Mouse (Mus musculus) right cerebral cortex, postnatal 10 days (tissue): ENCODE data around the gene Nat8f2.
"Not testable (repeated sequence)": the region's sequence is repeated elsewhere in the genome, so short reads cannot be mapped to it uniquely, and the experiment has no call there.

Experiments
- DNase-seq, 2 experiments: peaks; one replicate each; pipeline ENCODE4 v3.0.0; 2021; ENCODE audit warnings: low spot score in 2 of 2

The Nat8f2 gene

DNA sequence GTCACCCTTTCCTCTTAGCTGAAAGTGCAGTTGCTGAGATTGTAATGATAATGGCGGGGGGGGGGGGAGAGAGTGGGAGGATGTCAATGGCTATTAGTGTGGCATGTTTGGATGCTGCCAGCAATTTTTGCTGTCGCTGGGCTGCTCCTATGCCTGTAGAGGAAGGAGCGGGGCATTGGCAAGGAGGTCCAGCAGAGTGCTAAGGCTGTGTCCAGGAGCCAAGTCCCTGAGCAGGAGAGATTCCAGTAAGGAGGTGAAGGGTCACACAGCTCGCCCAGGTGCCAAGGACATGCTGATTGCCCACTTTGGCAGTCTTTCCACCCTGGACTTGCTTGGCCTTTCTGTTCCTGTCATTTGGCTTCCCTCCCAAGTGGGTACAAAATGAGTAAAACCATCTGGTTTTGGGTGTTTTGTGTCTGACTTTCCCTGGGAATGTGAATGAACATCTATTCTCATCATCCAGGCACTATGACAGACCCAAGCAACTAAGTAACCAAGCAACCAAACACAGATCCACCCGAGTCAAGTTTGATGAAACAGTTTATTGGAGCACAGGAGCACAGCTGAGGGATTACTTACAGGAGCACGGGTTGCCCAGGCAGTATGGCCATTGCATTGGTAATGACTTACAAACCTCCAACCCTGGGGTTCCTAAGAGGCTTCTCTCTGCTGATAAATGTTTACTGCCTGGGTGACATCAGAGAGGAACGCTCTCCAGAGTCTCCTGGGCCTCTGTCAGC, 3.9 kb downstream of the Nat8f2 start:
- peak; percentile 58 to 62 for DNase-seq

DNA sequence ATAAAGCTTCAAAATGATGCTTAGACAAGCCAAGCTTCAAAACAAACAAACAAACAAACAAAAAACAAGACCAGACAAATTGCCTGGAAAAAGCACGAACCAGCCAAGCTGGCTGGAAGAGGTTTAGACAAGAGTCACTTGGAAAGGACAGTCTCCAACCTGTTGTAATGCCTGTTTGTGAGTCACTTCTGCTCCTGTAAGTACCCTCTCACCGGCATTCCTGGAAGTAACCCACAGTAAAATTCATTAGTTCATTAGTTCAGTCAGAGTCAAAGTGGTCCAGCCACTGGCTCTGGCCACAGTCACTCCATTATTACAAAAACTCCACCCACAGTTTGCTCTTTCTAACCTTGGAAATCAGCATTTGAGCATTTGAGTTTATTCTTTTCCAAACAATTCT, 5.1 kb downstream of the Nat8f2 start:
- peak in 1 of 2 experiments; percentile 4 for DNase-seq

DNA sequence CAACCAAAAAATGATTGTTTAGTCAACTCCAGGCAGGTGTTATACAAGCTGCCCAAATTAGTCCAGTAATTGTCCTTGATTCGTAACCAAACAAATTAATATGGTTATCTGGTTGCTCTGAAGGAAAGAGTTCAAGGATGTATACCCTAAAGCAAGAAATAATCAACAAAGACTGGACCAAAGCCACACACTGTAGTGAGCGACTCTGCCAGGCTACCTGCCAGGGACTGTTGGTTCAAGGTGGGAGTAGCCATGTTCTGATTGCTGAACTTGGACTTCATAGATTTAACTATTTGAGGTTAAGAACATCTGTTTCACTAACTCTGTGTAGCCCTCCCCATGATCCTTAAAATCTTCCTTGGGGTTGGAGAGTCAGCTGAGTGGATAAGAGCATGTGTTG, 5.8 kb downstream of the Nat8f2 start:
- peak in 1 of 2 experiments; percentile 15 for DNase-seq

DNA sequence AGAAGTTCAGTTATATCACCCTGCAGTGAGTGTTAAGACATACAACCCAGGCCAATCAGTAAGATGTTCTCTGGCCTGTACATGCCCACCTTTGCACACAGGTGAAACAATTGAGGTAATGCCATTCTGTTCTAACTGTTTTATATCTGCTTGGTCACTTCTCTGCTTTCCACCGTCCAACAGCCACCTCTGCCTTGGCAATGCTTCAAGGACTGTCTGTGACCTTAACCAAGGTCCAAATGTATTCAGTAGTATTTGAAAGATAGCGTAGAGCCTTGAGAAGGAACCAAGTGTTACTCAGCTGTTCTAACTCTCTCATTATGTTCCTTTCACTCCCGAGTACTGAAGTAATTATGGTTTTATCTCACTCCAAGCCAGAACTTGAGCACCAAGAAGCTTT, 6.4 kb downstream of the Nat8f2 start:
- peak in 1 of 2 experiments; percentile 13 for DNase-seq

DNA sequence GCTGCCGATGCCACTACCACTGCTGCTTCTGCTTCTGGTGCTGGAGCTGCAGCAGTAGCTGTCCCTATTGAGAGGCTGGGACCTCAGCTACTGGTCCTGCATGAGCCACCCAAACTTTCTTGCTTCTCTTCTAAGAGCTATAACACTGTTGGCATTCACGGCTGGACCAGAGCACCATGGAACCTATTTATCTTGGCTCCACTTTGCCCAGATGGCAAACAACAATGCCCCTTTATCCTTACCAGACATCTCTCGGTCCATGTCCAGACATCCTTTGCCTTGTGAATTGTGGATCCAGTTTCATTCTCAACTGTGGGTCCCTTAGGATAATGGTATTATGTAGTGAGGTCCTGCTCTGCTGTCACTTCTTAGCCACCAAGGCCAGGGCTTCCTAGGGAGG, 7.7 kb downstream of the Nat8f2 start:
- no peak for DNase-seq

DNA sequence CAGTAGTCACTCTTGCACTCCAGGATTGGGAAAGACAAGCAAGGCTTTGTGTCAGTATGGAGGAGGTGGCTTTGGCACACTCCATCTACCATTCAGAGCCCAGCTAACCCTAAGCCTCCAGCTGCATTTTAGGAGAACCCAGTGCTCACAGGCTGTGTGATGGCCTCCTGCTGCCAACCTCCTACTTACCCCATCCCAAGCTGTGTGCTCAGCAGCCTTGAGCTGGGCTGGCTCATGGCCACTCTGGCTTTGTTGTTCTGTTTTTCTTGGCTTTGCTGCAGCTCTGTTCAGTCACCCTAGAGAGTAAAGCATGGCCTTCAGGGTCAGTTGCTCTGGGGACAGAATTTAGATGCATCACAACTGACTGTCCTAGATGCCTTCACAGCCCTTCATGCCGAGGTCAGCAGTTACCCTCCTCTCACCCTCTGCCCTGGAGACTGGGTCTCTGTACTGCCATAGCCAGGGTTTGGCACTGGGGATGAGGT, 12.7 kb downstream of the Nat8f2 start:
- DNase-seq: peak; percentile 80 to 87

DNA sequence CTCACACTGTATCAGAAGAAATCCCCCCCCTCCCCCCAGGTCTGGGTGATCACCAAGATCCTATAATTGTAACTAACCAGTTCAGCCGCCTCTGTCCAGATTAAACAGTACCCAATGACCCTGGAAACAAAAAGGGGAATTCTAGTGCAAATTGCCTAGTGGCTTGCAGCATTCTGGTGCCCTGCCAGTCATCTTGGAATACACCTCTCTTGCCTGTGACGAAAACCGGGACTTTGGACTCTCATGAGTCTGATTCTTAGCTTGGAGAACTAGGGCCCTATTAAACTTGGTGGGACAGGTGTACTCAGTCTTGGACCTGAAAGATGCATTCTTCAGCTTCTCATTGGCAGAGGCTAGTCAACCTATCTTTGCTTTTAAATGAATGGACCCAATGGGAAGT, 15.5 kb downstream of the Nat8f2 start:
- no peak for DNase-seq

DNA sequence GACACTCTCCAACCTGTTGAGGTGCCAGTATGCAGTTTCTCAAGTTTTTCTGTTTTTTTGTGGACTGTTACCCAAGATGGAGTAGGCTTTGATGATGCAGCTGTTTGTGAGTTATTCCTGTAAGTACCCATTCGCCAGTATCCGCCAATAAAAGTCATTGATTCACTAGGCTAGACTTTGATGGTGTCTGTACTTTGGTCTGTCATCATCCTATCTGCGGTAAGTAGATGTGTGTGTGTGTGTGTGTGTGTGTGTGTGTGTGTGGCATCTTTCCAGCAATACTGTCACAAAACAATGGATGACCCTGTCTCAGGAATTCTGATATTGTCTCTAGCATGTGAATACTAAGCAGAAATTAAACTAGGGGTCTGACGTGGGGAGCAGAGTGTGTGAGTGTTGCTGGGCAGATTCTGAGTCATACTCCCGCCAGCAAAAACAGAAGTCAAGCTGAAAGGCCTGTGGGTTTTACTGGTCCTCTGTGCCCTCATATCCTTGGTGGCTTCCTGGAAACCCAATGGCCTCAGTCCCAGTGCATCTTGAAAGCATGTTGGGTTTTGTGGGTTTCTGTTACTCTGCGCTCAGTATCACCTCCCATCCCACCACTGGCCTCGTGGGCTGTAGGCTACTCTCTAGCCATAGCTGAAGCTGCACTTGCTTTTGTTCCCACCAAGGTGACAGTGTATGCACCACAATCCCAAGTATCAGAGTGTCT, 17.7 kb downstream of the Nat8f2 start:
- no peak for DNase-seq

DNA sequence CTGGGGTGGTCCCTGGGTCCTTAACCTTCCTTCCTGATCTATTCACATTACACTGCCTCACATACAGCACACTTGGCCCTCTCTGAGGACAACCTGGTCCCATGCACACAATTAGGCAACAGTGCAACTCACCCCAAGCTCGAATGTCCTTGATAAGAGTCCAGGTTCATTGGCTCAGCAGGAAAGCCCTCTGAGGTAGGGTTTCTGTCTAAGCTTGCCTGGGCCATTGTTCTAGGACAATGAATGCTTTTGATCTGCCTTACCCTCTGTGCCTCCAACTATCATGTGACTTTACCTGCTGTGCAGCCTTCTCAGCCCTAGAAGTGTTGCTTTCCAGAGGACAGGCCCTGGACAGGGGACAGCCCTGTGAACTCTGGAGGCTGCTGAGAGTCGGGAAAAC, 19.7 kb downstream of the Nat8f2 start:
- no peak for DNase-seq

DNA sequence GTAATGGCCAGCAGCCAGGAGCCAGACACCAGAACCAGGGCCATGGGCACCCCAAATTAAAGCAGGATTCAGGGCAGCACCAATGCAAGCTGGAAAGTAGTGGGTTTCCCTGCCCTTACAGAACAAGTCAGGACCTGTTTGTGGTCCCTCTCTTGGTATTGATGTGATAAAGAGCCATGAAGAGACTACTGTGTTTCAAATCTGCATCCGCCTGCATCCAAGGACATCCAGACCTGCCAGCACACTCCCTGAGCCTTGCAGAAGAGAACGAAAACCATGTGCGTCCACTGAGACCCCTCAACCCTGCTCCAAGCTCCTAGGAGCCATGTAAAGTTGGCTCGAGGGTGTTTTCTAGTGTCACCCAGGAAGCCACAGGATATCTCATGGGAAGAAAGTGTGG, 20.8 kb downstream of the Nat8f2 start:
- no peak for DNase-seq

DNA sequence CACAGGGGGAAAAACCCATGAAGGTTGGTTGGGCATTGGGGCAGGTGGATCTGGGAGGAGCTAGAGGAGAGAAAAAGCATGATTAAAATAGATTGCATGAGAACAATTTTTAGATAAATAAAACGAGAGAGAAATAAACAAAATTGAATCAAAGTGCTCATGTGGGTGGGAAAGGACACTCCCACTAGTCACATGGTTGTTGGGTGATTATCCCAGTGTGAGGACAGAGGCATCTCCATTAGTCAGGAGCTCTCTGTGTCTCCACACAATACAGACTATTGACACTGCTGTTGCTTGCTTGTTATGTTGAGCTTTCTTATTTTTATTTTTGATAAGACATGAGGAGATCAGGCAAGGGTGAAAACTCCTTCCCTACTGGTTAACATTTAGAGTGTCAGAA, 22.0 kb downstream of the Nat8f2 start:
- DNase-seq: no peak

DNA sequence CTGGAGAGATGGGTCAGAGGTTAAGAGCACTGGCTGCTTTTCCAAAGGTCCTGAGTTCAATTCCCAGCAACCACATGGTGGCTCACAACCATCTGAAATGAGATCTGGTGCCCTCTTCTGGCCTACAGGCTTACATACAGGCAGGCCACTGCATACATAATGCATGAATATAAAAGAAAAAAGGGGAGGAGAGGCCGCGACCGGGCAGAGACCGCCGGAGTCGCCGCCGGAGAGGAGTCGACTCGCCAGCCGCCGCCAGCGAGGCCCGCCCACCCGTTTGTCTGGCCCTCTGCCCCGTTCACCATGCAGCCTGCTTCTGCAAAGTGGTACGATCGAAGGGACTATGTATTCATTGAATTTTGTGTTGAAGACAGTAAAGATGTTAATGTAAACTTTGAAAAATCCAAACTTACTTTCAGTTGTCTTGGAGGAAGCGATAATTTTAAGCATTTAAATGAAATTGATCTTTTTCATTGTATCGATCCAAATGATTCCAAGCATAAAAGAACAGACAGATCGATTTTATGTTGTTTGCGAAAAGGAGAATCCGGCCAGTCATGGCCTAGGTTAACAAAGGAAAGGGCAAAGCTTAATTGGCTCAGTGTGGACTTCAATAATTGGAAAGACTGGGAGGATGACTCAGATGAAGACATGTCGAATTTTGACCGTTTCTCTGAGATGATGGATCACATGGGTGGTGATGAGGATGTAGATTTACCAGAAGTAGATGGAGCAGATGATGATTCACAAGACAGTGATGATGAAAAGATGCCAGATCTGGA, 25.1 kb downstream of the Nat8f2 start:
- not testable (repeated sequence) for DNase-seq

DNA sequence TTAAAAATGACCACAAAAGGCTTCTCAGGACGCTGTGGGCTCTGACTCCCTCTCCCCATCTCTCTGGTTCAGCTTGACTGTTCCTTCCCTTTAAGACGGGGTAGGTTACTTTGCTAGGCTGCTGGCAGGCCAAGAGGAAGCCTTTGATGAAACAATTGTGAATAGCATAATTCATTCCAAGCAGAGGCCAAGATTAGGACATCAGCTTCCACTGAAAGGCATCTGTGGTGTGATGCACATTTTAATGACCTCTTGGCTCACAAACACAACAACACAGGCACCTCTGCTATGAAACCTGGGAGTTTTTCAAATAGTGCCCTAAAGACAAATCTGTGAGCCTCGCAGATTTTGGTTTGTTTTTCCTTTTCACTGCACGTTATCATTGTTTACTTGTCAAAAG, 29.0 kb downstream of the Nat8f2 start:
- peak; percentile 53 to 61 for DNase-seq

DNA sequence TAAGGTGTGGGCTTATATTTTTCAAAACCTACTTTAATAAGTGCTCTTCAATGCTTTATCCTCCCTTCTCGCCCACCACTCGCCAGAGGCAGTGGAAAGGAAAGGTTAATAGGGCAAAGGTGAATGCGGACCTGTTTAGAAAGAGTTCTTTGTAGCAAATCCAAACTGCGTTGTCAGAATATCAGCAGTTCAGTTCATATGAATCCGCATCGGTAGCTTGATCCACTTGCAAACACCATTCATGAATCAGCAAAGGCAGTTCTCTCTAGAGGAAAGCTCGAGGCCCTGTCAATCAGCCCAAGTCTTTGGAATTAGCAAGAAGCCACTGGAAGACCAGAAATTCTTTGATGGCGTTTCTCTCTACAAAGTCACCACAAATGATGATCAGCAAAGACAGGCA, 30.3 kb downstream of the Nat8f2 start:
- DNase-seq: no peak

DNA sequence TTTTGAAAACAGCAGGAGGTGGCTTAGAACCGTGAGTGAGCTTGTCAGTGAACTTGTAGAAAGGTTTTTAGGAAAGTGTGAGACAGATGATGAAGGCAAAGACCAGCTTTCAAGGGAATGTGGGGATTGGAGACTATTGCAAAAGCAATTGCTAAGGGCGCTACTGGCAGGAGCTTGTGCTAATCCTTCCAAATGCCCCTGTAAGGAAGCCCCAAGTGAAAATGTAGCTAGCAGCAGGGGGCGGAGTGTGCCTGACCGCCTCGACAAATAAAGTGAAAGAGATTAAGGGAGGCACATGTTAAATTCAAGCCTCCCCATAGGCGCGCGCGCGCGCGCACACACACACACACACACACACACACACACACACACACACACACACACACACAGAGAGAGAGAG, 31.7 kb downstream of the Nat8f2 start:
- peak; percentile 60 to 69 for DNase-seq

DNA sequence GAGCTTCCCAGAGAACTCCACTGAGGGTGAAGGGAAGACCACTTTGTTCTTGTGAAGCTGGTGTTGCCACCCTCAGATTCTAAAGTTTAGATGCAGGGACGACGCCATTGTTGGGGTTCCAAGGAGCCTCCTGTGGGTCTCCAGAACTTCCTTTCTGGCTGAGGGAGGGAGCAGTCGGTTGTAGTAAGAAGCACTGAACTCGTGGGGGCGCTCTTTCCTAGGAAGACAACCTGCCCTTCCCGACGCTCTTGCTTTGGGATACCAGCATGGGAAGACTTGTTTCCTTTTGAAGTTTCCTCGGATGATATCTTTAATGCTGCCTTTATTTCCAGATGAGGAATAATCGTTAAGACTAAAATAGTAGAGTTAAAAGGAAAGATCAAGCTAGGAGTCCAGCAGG, 32.1 kb downstream of the Nat8f2 start:
- peak; percentile 58 to 74 for DNase-seq

DNA sequence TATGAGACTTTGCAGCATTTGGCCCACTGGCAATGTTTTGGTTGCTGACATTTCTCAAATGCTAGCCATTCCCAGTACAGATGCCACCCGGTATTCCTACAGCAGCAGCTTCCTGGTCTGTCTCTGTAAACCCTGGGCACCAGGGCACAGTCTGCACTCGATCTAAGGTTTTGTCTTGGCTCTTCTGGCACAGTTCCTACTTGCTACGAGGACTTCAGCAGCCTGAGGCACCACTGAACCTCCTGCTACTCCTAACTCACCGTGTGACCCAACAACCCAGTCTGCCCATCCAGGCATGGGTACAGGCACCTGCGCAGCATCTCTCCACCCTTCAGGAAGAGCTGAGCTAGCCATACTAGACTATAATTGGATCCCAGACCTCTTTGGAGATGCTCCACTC, 32.9 kb downstream of the Nat8f2 start:
- DNase-seq: not testable (repeated sequence)

DNA sequence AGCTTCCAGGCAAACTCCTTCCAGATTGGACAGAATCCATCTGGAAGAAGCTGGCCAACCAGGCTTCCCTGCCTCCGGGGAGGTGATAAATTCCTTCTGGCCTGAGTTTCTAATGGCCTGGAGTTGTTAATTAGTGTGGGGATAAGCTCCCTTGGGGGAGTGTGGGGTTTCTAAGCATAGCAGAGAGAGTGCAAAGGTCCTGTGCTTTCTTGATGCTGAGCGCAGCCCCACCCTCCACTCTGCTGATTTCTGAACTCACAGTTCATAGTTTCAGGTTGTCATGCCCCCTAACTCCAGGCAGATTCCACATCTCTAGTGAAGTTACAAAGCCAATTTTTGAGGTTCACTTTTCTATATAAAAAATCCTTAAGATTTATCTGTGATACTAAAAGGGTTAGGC, 33.9 kb downstream of the Nat8f2 start:
- DNase-seq: not testable (repeated sequence)

DNA sequence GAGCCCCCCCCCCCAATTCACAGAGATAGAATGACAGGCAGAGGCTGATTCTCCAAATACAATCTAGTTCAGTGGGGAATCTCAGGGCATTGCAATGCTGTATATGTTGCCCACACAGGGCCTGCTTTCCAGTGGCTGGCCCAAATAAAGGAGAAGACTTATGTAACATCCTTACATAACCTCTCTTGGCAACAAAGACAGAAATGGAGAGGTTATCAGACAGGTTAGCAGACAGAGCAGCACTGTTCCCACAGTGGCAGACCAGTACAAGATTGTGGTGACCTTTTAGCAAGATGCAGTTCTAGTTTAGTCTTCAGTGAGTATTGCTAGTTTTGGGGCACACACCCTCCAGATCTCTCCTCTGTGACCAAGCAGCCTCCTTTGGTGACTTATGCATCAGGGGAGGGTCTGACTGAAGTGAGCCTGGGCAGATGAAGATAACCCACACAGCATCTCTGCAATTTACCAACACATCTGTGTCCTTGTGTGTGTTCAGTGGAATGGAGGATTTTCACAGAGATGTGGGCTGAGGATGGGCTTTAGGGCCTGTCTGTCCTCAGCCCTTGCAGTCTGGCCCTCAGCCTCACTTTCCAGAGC, 34.4 kb downstream of the Nat8f2 start:
- not testable (repeated sequence) for DNase-seq

DNA sequence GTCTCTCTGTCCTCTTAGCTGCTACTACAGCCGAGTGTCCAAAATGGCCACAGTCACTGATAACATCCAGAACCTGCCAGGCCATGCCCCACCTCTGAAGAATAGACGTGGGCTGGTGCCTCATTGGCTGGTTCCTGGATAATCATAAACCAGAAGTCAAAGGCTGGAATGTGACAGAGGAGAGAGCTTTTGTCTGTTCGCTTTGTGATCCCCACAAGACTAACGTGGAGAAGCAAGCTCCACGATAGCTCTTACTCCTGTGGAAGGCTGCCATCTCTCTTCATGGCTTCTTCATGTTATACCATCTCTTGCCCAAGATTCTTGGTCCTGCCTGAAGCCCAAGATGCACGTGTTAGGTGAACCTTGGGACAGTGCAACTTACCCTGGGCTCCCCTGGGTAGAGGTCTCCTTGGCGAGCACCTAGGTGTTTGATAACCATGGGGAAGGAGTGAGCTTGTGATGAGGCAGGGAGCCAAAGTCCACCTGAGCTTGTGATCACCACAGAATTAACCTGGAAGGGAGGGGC, 37.1 kb downstream of the Nat8f2 start, which contains the start of gene Nat8:
Gene Nat8, minus strand, starts transcription at position 287 of the 526 bp plus-strand sequence.
- no peak for DNase-seq

DNA sequence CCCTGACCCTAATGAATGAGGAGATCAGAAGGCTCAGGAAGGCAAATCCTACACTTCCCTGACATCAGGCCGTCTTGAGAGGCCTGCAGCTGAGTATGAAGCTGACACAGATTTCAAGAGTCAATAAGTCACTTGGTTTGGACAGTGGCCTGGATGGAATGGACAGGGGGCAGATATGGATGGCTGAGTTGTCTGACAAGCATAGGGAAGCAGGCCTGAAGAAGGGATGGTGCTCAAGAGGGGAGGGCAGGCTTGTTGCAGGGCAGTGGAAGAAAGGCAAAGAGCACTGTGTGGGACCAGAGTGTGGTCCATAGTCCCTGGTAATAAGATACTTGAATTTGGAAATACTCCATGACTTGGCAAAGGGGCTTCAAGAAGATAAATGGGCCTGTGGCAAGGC, 39.5 kb downstream of the Nat8f2 start:
- DNase-seq: no peak

DNA sequence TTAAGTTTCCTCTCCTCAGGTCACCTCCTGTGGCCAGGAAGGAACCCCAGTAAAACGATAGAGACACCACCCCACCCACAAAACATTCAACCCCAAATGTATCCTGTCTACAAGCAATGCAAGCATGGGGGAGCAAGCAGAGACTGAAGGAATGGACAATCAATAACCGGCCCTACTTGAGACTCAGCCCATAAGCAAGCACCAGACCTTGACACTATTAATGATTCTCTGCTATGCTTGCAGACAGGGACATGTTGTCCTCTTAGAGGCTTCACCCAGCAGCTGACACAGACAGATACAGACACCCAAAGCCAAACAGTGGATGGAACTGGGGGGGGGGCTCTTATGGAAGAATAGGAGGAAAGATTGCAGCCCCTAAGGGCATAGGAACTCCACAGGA, 43.1 kb downstream of the Nat8f2 start:
- DNase-seq: no peak
